Mouse (Mus musculus) kidney, adult 8-10 months (tissue): ENCODE results near the gene Polr2h.
A peak's percentile ranks its signal among the peaks of the same experiment; 100 is the strongest.

Experiments
- DNase-seq, 2 experiments: peaks; one replicate each; pipeline ENCODE4 v3.0.0; 2022

The Polr2h gene

GRCm38 (mm10) chr16:20701729-20702521 is 15.5 kb upstream of the Polr2h start:
- no peak for DNase-seq

DNA sequence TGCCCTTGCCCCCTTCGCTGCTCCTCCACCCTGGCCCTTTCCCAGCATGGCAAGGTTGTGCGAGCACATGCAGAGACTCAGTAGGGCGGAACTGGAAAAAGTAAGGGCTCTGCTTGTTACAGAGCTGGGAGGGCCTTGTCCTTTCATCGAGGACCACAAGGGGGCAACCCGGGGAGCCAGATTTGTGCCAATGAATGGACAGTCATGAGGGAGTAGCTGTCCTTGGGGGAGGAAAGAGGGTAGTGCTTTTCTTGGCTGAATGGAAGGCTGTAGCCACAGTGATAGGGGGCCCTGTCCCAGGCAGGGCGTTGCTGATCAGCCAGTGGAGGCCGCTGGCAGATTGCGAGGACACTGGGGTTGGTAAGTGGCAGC is 15.0 kb upstream of the Polr2h start:
- peak; percentile 64 to 78 for DNase-seq

GRCm38 (mm10) chr16:20703071-20703470 is 14.4 kb upstream of the Polr2h start:
- DNase-seq: no peak

DNA sequence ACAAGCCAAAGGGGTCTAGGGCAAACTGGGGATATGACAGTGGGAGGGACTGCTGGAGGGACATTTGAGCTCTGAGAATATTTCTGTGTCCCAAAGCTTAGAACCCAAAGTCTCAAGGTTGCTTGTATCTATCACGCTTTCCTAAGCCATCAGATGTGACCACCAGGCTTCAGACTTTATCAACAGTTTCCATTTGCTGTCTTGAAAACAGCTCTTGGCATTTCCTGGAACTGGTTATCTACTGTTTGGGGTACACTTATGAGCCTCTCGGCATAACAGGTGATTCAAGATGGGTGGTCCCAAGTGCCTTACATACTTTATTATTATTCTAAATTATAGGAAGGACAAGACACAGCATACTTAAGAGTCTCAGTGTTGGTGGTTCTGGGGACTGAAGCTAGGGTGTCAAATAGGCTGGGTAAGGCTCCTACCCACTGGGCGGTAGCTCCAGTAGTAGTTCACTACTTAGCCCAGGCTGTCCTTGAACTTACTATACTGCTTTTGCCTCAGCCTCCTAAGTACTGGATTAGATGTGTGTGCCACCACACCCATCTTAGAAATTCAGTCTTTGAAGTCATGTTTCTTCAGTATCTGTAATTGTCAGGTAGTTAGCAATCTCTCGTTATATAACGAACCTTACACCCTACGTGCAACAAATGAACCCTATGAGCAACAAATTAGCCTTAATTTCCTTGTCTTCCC is 13.6 kb upstream of the Polr2h start:
- DNase-seq: no peak

DNA sequence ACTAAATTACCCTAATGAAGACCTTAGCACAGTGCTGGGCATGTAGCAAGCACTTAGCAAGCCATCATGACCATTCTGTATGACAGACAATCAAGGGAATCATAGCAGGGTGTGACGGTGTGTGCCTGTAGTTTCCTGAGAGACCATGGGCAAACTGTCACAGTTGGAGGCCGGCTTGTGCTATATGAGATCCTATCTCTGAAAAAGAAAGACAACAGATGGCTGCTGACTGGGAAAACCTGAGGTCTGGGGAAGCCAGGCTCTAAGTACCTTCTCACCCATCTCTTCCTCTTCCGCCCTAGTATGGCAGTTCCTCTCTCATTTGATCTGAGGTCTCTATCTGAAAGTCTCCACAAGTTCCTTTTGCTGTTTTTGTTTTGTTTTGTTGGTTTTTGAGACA is 11.7 kb upstream of the Polr2h start:
- no peak for DNase-seq

- DNase-seq: no peak
Measured at GRCm38 (mm10) chr16:20706407-20707055, 10.9 kb upstream of the Polr2h start.

DNA sequence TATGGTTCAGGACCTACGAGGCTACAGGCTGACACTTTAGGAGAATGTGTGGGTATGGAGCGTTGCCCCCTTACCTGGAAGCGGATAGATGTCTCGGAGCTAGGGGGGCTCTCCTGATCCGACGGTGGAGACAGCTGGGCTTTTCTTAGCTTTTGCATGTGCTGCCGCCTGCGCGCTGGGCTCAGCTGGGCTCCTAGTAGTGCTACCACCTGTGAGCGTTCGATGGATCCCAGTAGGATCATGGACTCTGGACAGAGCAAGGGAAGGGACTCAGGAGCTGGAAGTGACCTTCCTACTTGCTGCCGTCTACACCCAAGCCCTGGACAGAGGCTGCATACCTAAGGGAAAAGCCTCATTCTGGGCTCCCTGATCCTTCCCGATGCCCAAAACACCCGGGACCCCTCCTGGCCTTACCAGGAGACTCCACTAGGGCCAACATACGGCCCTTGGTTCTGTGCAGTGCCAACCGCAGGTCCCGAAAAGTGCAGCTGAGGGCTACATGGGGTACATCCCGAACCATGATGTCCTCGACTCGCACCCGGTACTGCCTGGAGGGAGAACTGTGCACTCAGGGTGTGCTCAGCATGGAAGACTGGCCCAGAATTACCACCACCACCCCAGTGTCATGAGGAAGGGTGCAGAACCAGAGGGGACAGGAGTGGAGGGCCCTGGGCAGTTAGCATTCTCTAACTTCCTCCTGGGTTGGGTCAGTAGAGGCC is 9.1 kb upstream of the Polr2h start:
- DNase-seq: no peak

DNA sequence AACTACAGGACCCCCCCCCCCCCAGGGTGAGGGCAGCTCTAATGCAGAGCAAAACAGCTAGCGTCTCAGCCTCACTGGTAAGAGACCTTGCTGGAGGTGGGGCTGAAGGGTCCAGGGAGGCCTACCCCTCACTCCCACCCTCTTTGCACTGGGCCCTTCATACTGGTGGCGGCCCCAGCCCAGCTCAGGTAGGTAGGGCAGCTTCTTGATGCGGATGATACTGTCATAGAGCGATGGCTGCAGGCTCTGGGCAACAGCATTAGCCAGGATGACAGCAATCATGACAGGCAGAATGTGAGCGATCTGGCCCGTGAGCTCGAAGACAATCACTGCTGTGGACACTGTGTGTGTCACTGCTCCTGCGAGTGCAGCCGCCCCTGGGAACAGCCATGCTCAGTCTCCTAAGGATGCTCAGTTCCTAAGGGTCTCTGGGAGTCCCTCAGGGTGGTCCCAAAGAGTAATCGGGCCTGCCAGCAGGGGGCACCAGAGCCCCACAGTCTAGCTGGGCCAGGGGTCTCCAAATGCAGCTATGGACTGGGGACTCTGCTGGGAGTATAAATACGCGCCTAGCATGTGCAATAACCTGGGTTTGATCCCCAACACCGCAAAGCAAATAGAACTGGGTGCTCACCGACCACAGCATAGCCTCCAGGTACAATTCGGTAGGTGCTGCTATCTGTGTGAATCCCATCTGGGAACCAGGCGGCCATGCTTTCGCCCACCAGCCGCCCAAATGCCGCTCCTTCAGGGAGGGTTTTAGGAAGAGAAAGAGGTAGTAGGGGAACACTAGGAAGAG is 8.3 kb upstream of the Polr2h start:
- no peak for DNase-seq

DNA sequence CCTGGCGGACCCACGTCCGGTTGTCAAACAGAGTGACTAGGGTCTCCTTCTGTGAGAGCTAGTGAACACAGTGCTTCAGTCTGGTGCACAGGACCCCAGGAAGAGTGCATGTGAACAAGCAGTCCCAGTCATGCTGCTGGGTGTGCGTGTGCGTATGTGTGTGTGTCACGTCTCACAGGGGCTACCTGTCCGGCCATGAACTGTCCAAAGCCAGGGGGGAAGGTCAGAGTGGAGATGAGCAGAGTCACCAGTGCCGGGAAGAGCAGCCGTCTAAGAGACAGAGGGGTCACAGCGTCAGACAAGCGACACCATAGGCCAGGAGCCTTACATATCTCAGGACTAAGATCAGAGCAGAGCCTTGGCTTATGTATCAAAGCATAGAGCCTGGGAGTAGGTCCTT is 7.1 kb upstream of the Polr2h start:
- DNase-seq: no peak

GRCm38 (mm10) chr16:20710810-20711209 is 6.7 kb upstream of the Polr2h start:
- no peak for DNase-seq

- no peak for DNase-seq
Measured at GRCm38 (mm10) chr16:20712190-20712589, 5.3 kb upstream of the Polr2h start.

DNA sequence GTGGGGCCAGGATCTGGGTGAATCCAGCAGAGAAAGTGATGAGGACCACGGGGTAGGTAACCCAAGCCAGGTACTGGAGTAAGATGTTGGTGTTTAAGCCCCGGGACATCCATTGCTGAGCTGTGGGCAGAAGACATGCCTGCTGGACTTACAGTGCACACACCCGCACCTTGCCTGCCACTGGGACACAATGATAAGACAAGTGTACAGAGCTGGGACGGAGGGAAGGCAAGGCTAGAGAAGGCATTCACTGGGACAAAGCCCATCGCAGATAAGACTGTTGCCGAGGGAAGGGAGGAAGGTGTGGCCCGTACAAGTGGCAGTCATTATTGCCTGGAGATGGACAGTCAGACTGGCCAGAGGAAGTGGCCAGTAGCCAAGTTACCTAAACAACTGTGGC is 4.6 kb upstream of the Polr2h start:
- DNase-seq: no peak

DNA sequence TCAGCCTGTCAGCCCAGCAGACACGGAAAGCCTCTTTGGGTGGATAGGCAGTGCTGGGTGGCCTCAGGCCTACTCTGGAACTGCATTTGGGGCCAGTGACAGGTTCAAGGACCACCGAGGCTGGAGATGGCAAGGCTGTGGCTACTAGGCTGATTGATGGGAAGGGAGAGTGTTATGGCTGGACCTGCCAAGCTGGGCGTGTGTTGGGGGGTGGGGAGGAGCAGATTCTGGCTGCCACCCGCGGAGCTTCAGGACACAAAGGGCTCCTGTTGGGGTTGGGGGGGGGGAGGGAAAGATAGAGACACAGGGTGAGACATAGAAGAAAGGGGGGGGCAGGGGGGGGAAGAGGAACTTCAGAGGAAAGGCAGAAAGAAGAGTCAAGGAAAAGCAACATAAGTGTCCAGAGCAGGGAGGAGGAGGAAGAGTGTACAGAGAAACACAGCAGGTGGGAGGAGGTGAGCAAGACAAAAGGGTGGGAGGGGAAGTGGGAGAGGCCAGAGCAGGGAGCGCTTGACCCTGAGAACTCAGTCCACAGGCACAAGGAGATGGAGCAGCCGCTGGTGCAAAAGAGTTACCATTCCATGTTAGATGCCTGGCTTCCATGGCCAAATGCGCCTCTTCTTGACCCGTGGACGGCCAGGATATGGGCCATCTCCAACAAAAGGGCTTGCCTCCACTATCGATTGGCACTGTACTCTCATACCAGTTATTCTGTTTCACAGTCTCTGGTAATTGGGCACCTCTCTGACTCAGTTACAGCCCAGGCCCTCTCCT is 3.0 kb upstream of the Polr2h start:
- no peak for DNase-seq

- no peak for DNase-seq
Measured at GRCm38 (mm10) chr16:20715161-20715560, 2.3 kb upstream of the Polr2h start.

DNA sequence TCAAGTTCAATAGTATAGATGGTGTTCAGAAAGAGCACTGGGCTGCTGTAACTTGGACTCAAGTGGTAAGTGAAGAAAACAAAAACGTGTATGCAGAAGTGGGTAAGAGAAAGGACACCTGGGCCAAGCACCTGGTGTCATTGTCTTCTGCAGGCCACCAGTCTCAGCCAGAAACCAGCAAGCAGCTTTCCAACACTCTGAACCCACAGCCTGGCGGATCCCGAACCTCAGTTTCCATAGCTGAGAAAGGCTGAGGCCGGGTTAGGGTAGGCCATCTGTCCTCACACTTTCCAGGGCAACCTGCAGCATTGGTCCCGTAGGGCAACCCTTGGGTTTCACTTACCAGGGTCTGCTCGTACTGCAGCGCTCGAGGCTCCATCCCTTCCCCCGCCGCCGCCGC is 1.9 kb upstream of the Polr2h start:
- DNase-seq: no peak

- peak; percentile 79 to 81 for DNase-seq
Measured at GRCm38 (mm10) chr16:20715976-20716840, 1.3 kb upstream of the Polr2h start.

GRCm38 (mm10) chr16:20716841-20717180 is 654 bp upstream of the Polr2h start:
- no peak for DNase-seq

DNA sequence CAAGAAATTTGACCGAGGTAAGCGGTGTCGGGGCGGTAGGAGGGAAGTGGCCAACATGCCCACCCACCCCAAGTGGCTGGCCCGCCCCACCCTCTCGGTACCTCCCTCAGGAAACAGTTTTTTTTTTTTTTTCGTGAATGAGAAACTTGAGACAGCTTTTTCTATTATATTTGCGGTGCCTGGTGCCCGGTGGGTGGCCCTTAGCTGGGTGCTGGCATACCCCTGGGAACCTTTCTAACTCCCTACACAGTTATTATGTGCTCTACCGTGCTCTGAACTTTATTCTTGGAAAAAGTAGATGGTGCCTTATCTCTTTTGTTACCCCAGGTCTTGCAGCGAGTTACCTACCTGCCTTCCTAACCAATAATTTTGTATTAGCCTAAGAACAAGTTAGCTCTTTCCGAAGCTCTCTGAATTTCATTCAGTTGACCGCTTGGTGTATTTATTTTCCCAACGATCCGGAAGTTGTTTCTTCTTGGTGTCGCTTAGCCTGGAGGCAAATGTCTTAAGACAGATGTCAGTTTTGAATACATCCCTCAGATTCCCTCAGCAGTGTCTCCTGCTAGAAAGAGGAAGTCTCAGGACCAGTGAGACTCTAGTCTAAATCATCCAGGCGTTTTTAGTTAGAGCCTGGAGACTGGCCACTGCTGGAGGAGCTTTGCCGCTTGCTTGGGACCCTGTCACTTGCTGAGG is 659 bp downstream of the Polr2h start:
- no peak for DNase-seq

DNA sequence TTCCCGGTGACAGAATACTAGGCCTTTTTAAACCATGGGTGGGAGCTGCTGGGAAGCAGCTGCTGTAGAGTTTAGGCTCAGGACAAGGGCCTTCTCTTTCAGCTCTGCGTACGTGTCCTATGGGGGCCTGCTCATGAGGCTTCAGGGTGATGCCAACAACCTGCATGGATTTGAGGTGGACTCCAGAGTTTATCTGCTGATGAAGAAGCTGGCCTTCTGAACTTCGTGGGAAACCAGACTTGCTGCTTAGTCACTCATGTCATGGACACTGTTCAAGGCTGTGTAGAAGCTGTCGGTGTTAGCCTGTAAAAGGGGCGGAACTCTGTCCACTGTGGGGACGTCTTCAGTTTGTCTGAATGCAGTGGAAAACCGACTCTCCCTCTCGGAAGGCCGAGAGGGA is 4.3 kb downstream of the Polr2h start:
- no peak for DNase-seq

DNA sequence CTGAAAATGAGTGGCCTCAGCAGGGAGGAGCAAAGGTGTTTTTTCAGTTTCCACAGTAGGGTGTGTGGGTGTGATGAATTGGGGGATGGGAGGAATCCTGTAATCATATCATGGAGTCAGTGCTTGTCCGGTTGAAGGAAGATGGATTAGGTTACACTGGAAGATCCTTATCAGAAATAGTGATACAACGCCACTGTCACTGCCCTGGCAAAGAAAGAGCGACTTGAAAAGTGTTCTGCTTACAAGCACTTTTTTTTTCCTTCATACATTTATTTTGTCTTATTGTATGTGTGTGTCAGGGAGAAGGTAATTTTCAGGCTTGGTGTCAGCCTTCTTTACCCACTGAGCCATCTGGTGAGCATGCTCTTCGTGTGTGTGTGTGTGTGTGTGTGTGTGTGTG is 5.3 kb downstream of the Polr2h start:
- DNase-seq: no peak
